Mouse (Mus musculus) liver, embryonic 11.5 days (tissue): ENCODE results near the gene Ppil6. TPM values are rescaled to one million over a fixed set of nuclear protein-coding genes. Genes with fewer than 3 reads are reported as not detected.

Experiments used
- ATAC-seq: fragments of 200-750 bp; cut with Nextera tagmentation; replicated peaks from 2 replicates; pipeline ENCODE4 v1.8.0; 2017; ENCODE audit warnings: moderate number of reproducible peaks, mild to moderate bottlenecking, moderate TSS enrichment, moderate library complexity; ENCODE audit not compliant: low FRiP score
- DNase-seq: peaks from one replicate; pipeline ENCODE4 v3.0.0-alpha.2; 2017; ENCODE audit warnings: low spot score
- H3K27ac ChIP-seq: fragments of 300-500 bp; sonication (generic); 2 replicates; pipeline ENCODE4 v1.5.1; 2014; ENCODE audit warnings: mild to moderate bottlenecking, low read depth, low read length, control low read depth
- H3K27me3 ChIP-seq: fragments of 300-500 bp; sonication (generic); replicated peaks from 2 replicates; pipeline ENCODE4 v1.6.1; 2014; ENCODE audit warnings: low read length, mixed read lengths; ENCODE audit not compliant: control insufficient read depth, insufficient read depth
- H3K36me3 ChIP-seq: fragments of 300-500 bp; sonication (generic); 2 replicates; pipeline ENCODE4 v1.6.1; 2014; ENCODE audit warnings: mild to moderate bottlenecking, low read length, moderate library complexity, mixed read lengths; ENCODE audit not compliant: control insufficient read depth, insufficient read depth
- H3K4me1 ChIP-seq: fragments of 300-500 bp; sonication (generic); replicated peaks from 2 replicates; pipeline ENCODE4 v1.6.1; 2014; ENCODE audit warnings: low read length, mixed read lengths; ENCODE audit not compliant: control insufficient read depth, insufficient read depth
- H3K4me2 ChIP-seq: fragments of 300-500 bp; sonication (generic); 2 replicates; pipeline ENCODE4 v1.6.1; 2014; ENCODE audit warnings: mild to moderate bottlenecking, control low read depth, moderate library complexity
- H3K4me3 ChIP-seq: fragments of 300-500 bp; sonication (generic); 2 replicates; pipeline ENCODE4 v1.5.1; 2014; ENCODE audit warnings: low read depth, low read length, control low read depth
- H3K9ac ChIP-seq: fragments of 300-500 bp; sonication (generic); 2 replicates; pipeline ENCODE4 v1.6.1; 2014; ENCODE audit warnings: low read depth, low read length, control low read depth
- H3K9me3 ChIP-seq: fragments of 300-500 bp; sonication (generic); 2 replicates; pipeline ENCODE4 v1.6.1; 2016; ENCODE audit warnings: low read length, inconsistent platforms, mixed read lengths; ENCODE audit not compliant: control insufficient read depth
- WGBS: fragments of 180-500 bp; shearing (Covaris S2); extraction: QIAGEN DNeasy Blood & Tissue Kit; methylation state at CpG from one replicate; pipeline ENCODE4 v1.1.7; 2014; 5-methylcytosine and 5-hydroxymethylcytosine counted together
- polyA plus RNA-seq: library from polyadenylated mRNA; unstranded; fragments of >200 nt; fragmentation: Nextera tagmentation; extraction: Ambion mirVana; gene quantifications from 2 replicates; pipeline ENCODE4 v1.2.1, GENCODE M21; 2014

Gene Ppil6
- polyA plus RNA-seq, 1 experiment from 2014 or later: 0.25 TPM

DNA sequence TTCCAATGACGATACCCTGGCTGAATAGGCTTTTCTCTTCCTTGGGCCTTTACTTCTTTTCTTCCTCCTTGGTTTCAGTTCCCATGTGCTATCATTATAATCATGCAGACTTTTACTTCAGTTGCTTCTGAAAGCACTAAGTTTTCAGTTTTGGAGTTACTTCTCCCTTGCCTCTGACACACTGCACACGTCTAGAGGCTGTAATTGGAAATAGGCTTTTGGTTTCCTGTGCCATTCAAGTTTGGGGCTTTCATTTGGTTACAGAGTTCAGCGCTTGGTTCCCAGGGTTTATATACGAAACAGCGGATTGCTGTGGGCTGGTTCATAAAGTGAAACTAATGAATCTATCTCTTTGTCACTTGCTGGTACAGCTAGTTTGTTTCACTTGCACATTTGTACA is 39.7 kb downstream of the Ppil6 start:
- ATAC-seq (no peak), DNase-seq (no peak)
- no peaks in the 10 kb centered on the region for H3K4me1 ChIP-seq
- H3K4me3 ChIP-seq: no peak overlapping the region
- peaks cover 24% of the 10 kb centered on the region for H3K36me3 ChIP-seq
- H3K27me3 ChIP-seq: no peaks in the 10 kb centered on the region
- H3K9ac ChIP-seq: no peak overlapping the region
- WGBS: 88% methylated on average over 5 of the region's 5 CpGs
- no peak overlapping the region for H3K27ac ChIP-seq
- H3K9me3 ChIP-seq: no peaks in the 10 kb centered on the region
- no peak overlapping the region for H3K4me2 ChIP-seq

DNA sequence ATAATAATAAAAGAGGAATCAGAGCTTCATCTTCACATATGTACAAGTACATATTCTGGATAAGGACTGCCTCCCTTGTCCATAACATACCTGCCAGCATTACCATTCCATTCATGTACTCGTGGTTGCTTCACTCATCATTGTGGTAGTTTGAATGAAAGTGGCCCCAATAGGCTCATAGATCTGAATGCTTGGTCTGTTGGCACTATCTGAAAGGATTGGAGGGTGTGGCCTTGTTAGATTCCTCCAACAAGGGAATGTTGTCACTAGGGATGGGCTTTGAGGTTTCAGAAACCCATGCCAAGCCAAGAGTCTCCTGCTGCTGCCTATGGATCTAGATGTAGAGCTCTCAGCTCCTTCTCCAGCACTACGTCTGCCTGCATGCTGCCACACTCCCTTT is 45.8 kb downstream of the Ppil6 start:
- DNase-seq (no peak), ATAC-seq (no peak)
- 85% methylated on average over 2 of the region's 2 CpGs for WGBS
- Histone ChIP-seq H3K9me3 (no peaks in the 10 kb centered on the region), H3K9ac (no peak overlapping the region), H3K4me1 (no peaks in the 10 kb centered on the region), H3K27me3 (no peaks in the 10 kb centered on the region), H3K27ac (no peak overlapping the region), H3K4me2 (no peak overlapping the region), H3K4me3 (no peak overlapping the region), H3K36me3 (peaks cover 11% of the 10 kb centered on the region)

DNA sequence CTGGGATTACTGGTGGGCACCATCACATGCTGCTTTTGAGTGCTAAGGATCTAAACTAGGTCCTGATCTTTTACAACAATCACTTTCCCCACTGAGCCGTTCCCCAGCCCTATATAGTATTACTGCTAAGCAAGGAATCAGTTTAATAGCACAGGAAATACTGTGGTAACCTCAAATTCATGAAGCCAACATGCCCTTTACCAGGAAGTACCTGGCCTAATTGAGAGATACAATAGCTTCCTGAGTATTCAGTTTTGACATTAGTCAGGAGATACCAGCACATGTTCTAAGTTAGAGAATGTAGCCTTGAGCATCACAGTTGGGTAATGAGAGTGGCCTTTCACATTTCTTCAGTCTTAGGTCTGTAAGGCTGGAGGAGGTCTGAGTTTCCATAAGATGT is 46.5 kb downstream of the Ppil6 start:
- ATAC-seq (no peak), DNase-seq (no peak)
- H3K4me3 ChIP-seq: no peak overlapping the region
- H3K36me3 ChIP-seq: peaks cover 8% of the 10 kb centered on the region
- no peak overlapping the region for H3K27ac ChIP-seq
- H3K4me2 ChIP-seq: no peak overlapping the region
- H3K4me1 ChIP-seq: no peaks in the 10 kb centered on the region
- 82% methylated on average over 1 of the region's 1 CpGs for WGBS
- no peaks in the 10 kb centered on the region for H3K9me3 ChIP-seq
- H3K27me3 ChIP-seq: no peaks in the 10 kb centered on the region
- H3K9ac ChIP-seq: no peak overlapping the region

DNA sequence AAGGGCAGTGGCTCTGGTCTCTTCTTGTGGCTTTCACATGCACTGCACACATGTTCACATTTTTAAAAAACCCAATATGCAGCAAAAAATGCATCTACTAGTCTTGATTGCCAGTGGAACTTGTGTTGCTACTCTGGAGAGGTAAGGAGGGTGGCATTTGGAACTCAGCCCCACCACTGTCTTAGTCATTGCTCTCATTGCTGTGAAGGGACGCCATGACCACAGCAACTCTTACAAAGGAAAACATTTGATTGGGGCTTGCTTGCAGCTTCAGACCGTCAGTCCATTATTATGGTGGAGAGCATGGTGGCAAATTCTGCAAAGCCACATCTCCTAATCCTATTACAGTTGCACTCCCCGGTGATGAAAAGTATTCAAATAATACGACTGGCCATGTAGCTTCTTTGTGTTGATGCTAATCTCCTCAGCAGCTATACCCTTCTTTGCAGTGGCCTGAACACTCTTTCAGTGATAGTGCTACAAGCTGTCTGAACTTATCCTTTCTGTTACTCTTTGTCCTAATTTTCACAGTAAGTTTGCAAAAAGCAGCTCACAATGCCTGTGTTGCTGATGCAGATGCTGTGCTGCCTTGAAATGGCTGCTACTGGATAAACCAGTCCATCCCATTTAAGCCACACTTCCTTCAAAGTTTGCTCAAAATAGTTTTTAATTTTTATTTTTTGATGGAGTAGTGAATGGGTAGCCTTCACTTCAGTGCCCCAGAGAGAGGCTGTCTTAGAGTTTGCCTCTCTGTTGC is 47.2 kb downstream of the Ppil6 start:
- Histone ChIP-seq H3K4me3 (no peak overlapping the region), H3K27ac (no peak overlapping the region), H3K9ac (no peak overlapping the region), H3K27me3 (no peaks in the 10 kb centered on the region), H3K4me1 (no peaks in the 10 kb centered on the region), H3K9me3 (no peaks in the 10 kb centered on the region), H3K4me2 (no peak overlapping the region), H3K36me3 (peaks cover 6% of the 10 kb centered on the region)
- ATAC-seq (no peak), DNase-seq (no peak)
- WGBS: 89% methylated on average over 4 of the region's 4 CpGs

DNA sequence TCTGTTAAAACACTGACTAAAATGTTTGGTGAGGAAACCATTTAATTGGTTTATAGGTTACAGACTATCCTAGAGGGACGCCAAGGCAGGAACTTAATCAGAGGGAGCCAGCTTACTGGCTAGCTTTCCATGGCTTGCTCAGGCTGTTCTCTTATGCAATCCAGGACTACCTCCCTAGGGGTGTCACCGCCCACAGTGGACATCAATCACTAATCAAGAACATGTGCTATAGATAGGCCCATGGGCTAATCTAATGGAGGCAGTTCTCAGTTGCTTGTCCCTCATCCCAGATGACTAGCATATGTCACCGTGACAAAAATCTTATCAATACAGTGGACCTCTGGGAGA is 47.7 kb downstream of the Ppil6 start:
- ATAC-seq: no peak
- H3K4me2 ChIP-seq: no peak overlapping the region
- H3K27ac ChIP-seq: no peak overlapping the region
- WGBS: 86% methylated on average over 3 of the region's 3 CpGs
- H3K27me3 ChIP-seq: no peaks in the 10 kb centered on the region
- H3K9me3 ChIP-seq: no peaks in the 10 kb centered on the region
- H3K36me3 ChIP-seq: peaks cover 3% of the 10 kb centered on the region
- H3K4me1 ChIP-seq: no peaks in the 10 kb centered on the region
- DNase-seq: no peak
- H3K9ac ChIP-seq: no peak overlapping the region
- no peak overlapping the region for H3K4me3 ChIP-seq

DNA sequence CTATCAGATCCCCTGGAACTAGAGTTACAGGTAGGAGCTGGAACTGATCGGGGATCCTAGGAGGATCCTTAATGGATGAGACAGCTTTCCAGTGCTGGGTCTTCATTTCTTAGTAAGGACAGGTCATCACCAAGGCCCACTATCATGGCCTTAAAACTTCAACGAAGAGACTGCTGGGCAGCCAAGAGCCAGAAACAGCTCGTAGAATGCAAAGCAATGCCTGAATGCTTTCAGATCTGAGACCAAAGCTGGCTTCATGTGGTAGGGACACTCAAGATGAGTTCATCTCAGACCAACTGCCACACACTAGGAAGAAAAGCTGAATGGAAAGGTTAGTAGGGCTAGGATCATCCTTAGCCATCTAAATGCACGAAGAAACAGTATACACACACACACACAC is 48.7 kb downstream of the Ppil6 start:
- H3K36me3 ChIP-seq: peaks cover 3% of the 10 kb centered on the region; the same call in 1 of the 2 replicates

DNA sequence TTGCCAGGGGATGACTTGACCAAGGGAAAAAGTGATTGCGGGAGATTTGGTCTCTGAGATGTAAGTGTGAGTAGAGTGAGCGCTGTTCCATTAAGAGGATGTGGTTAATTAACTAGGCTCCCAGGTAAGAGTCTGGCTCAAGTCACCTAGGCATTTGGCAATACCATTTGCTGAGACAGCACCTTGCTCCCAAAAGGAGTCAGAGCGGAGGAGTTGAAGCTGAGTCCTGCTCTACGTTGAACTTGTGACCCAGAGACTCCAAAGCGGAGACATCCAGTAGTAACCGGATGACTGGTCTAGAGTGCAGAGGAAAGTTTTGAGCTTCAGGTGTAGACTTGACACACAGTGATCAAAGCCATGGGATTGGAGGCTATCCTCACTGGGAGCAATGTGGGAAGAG is 51.8 kb downstream of the Ppil6 start:
- no peak for ATAC-seq
- peaks cover 5% of the 10 kb centered on the region; the same call in 1 of the 2 replicates for H3K4me1 ChIP-seq
- no peaks in the 10 kb centered on the region for H3K36me3 ChIP-seq
- 88% methylated on average over 6 of the region's 6 CpGs for WGBS
- no peak overlapping the region for H3K4me2 ChIP-seq
- DNase-seq: no peak
- H3K27me3 ChIP-seq: no peaks in the 10 kb centered on the region
- no peak overlapping the region for H3K27ac ChIP-seq
- no peaks in the 10 kb centered on the region for H3K9me3 ChIP-seq
- no peak overlapping the region for H3K9ac ChIP-seq
- no peak overlapping the region for H3K4me3 ChIP-seq

More for the DNA sequence above, 48.7 kb downstream of the Ppil6 start:
- no peaks in the 10 kb centered on the region for H3K4me1 ChIP-seq
- ATAC-seq: no peak
- H3K4me2 ChIP-seq: no peak overlapping the region
- H3K27me3 ChIP-seq: no peaks in the 10 kb centered on the region
- DNase-seq: no peak
- H3K27ac ChIP-seq: no peak overlapping the region
- no peak overlapping the region for H3K4me3 ChIP-seq
- no peak overlapping the region for H3K9ac ChIP-seq
- H3K9me3 ChIP-seq: no peaks in the 10 kb centered on the region
- WGBS: 92% methylated on average over 4 of the region's 4 CpGs

DNA sequence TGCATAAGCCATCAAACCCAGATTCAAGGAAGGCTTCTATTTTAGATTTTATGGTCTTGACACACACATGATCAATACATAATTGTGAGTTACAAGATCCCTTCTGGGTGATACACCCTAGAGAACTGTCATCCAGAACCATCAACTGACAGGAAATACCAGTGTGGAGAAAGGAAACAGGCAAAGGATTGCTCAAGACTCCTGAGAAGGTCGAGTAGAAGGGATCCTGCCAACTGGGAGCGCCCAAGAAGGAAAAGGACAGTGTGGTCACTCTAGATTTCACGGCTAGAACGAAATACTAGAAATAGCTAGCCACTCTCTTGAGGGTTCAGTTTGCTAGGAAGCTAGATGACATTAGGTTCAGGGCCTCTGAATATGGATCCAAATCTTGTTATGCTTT is 53.2 kb downstream of the Ppil6 start:
- 75% methylated on average over 4 of the region's 4 CpGs for WGBS
- ATAC-seq (no peak), DNase-seq (no peak)
- no peak overlapping the region for H3K9ac ChIP-seq
- H3K9me3 ChIP-seq: no peaks in the 10 kb centered on the region
- no peak overlapping the region for H3K27ac ChIP-seq
- no peaks in the 10 kb centered on the region for H3K27me3 ChIP-seq
- no peak overlapping the region for H3K4me3 ChIP-seq
- peaks cover 5% of the 10 kb centered on the region; the same call in 1 of the 2 replicates for H3K4me1 ChIP-seq
- H3K36me3 ChIP-seq: no peaks in the 10 kb centered on the region
- H3K4me2 ChIP-seq: no peak overlapping the region

DNA sequence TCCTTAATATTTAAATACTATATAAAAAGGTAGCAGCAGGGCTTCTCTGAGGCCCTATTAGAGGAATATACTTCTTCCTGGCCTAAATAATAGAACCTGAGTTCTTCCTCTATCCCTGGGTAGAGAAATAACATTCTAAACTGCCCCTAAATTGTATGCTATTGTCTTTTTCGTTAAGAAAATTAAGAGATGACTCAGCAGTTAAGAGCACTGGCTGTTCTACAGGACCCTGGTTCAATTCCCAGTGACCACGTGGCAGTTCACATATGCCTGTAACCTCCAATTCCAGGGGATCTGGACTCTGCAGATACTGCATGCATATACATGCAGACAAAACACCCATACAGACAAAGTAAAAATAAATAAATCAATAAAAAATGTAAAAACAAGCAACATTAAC is 53.6 kb downstream of the Ppil6 start:
- DNase-seq (no peak), ATAC-seq (no peak)
- no peak overlapping the region for H3K4me2 ChIP-seq
- H3K4me3 ChIP-seq: no peak overlapping the region
- no peak overlapping the region for H3K27ac ChIP-seq
- H3K9me3 ChIP-seq: no peaks in the 10 kb centered on the region
- H3K4me1 ChIP-seq: peaks cover 5% of the 10 kb centered on the region; the same call in 1 of the 2 replicates
- H3K27me3 ChIP-seq: no peaks in the 10 kb centered on the region
- no peak overlapping the region for H3K9ac ChIP-seq
- no peaks in the 10 kb centered on the region for H3K36me3 ChIP-seq
- WGBS: 49% methylated on average over 2 of the region's 2 CpGs
